Mouse (Mus musculus): ENCODE data around the gene Nploc4.

- TF ChIP-seq CTCF (IDR thresholded peaks at IDR 0.05; ENCODE audit: control insufficient read depth, insufficient read depth, insufficient read length): no peak
- TF ChIP-seq USF1 (IDR thresholded peaks at IDR 0.05; ENCODE audit: low read depth): no peak
- no peak for TF ChIP-seq MAX (IDR thresholded peaks at IDR 0.05)
Measured at GRCm38 (mm10) chr11:120344310-120344920, 93.1 kb downstream of the Nploc4 start.

All from C2C12 (cell line).